Mouse (Mus musculus): Measurements from ENCODE around the gene Ide.

- TF ChIP-seq CTCF (IDR thresholded peaks at IDR 0.05; ENCODE audit: low read depth) (no peak), EP300 (IDR thresholded peaks at IDR 0.05; ENCODE audit: low read depth) (no peak)
Observed at GRCm38 (mm10) chr19:37238651-37239050, 99.0 kb downstream of the Ide start.

All from liver, postnatal 0 days (tissue).